Mouse (Mus musculus): ENCODE data around the gene Hhipl1. TPM values are rescaled to one million over a fixed set of nuclear protein-coding genes. Genes with fewer than 3 reads are reported as not detected.

Hhipl1 gene
- polyA plus RNA-seq, 1 experiment = 1.6 TPM

GRCm38 (mm10) chr12:108275508-108275890 is 30.6 kb upstream of the Hhipl1 start:
- Histone ChIP-seq H3K79me2 (ENCODE audit: control insufficient read depth, insufficient read depth) (no peaks in the 10 kb centered on the region), H3ac (ENCODE audit: control insufficient read depth, insufficient read length, low read depth) (peak overlapping the region; percentile 63), H3K79me3 (ENCODE audit: low read depth) (peaks cover 4% of the 10 kb centered on the region), H3K36me3 (ENCODE audit: control insufficient read depth, insufficient read depth) (no peaks in the 10 kb centered on the region), H3K27me3 (ENCODE audit: control insufficient read depth, insufficient read depth, insufficient read length) (no peaks in the 10 kb centered on the region), H3K4me3 (ENCODE audit: insufficient read depth, poor library complexity, severe bottlenecking) (peak overlapping the region; percentile 43)
- TF ChIP-seq CEBPB (IDR thresholded peaks at IDR 0.05; ENCODE audit: low read depth) (no peak), MYOG (IDR thresholded peaks at IDR 0.05; ENCODE audit: control insufficient read depth, extremely low read depth, insufficient read length) (no peak), MAX (IDR thresholded peaks at IDR 0.05) (no peak), CTCF (IDR thresholded peaks at IDR 0.05; ENCODE audit: control insufficient read depth, insufficient read depth, insufficient read length) (no peak), USF1 (IDR thresholded peaks at IDR 0.05; ENCODE audit: low read depth) (no peak), FOSL1 (IDR thresholded peaks at IDR 0.05; ENCODE audit: insufficient read depth, low read length, poor library complexity, severe bottlenecking) (no peak), MYOD1 (IDR thresholded peaks at IDR 0.05; ENCODE audit: control insufficient read depth, insufficient read length, low read depth) (no peak)

GRCm38 (mm10) chr12:108275920-108276822 is 29.9 kb upstream of the Hhipl1 start:
- no peaks in the 10 kb centered on the region for H3K36me3 ChIP-seq (ENCODE audit: control insufficient read depth, insufficient read depth)
- H3K79me3 ChIP-seq (ENCODE audit: low read depth) = peaks cover 2% of the 10 kb centered on the region
- no peaks in the 10 kb centered on the region for H3K27me3 ChIP-seq (ENCODE audit: control insufficient read depth, insufficient read depth, insufficient read length)
- H3K4me3 ChIP-seq (ENCODE audit: insufficient read depth, poor library complexity, severe bottlenecking) = peak overlapping the region; percentile 43
- H3K79me2 ChIP-seq (ENCODE audit: control insufficient read depth, insufficient read depth) = no peaks in the 10 kb centered on the region
- TF ChIP-seq CEBPB (IDR thresholded peaks at IDR 0.05; ENCODE audit: low read depth) = no peak
- no peak for TF ChIP-seq USF1 (IDR thresholded peaks at IDR 0.05; ENCODE audit: low read depth)
- no peak for TF ChIP-seq MYOG (IDR thresholded peaks at IDR 0.05; ENCODE audit: control insufficient read depth, extremely low read depth, insufficient read length)
- no peak for TF ChIP-seq CTCF (IDR thresholded peaks at IDR 0.05; ENCODE audit: control insufficient read depth, insufficient read depth, insufficient read length)
- TF ChIP-seq MAX (IDR thresholded peaks at IDR 0.05) = no peak
- no peak for TF ChIP-seq FOSL1 (IDR thresholded peaks at IDR 0.05; ENCODE audit: insufficient read depth, low read length, poor library complexity, severe bottlenecking)
- no peak for TF ChIP-seq MYOD1 (IDR thresholded peaks at IDR 0.05; ENCODE audit: control insufficient read depth, insufficient read length, low read depth)
- peak overlapping the region; percentile 63 for H3ac ChIP-seq (ENCODE audit: control insufficient read depth, insufficient read length, low read depth)

- Histone ChIP-seq H3K27me3 (ENCODE audit: control insufficient read depth, insufficient read depth, insufficient read length) (no peaks in the 10 kb centered on the region), H3K36me3 (ENCODE audit: control insufficient read depth, insufficient read depth) (no peaks in the 10 kb centered on the region)
Observed at GRCm38 (mm10) chr12:108277341-108277841, 28.7 kb upstream of the Hhipl1 start.

GRCm38 (mm10) chr12:108278221-108278918 is 27.7 kb upstream of the Hhipl1 start:
- no peaks in the 10 kb centered on the region for H3K79me3 ChIP-seq (ENCODE audit: low read depth)
- no peak overlapping the region for H3K4me3 ChIP-seq (ENCODE audit: insufficient read depth, poor library complexity, severe bottlenecking)
- no peak for TF ChIP-seq FOSL1 (IDR thresholded peaks at IDR 0.05; ENCODE audit: insufficient read depth, low read length, poor library complexity, severe bottlenecking)
- TF ChIP-seq MAX (IDR thresholded peaks at IDR 0.05) = no peak
- TF ChIP-seq MYOG (IDR thresholded peaks at IDR 0.05; ENCODE audit: control insufficient read depth, extremely low read depth, insufficient read length) = no peak
- no peak for TF ChIP-seq MYOD1 (IDR thresholded peaks at IDR 0.05; ENCODE audit: control insufficient read depth, insufficient read length, low read depth)
- TF ChIP-seq USF1 (IDR thresholded peaks at IDR 0.05; ENCODE audit: low read depth) = no peak
- TF ChIP-seq CTCF (IDR thresholded peaks at IDR 0.05; ENCODE audit: control insufficient read depth, insufficient read depth, insufficient read length) = no peak
- no peak for TF ChIP-seq CEBPB (IDR thresholded peaks at IDR 0.05; ENCODE audit: low read depth)

More at GRCm38 (mm10) chr12:108277341-108277841, 28.7 kb upstream of the Hhipl1 start:
- Histone ChIP-seq H3K79me3 (ENCODE audit: low read depth) (no peaks in the 10 kb centered on the region), H3K79me2 (ENCODE audit: control insufficient read depth, insufficient read depth) (no peaks in the 10 kb centered on the region), H3K4me3 (ENCODE audit: insufficient read depth, poor library complexity, severe bottlenecking) (no peak overlapping the region), H3ac (ENCODE audit: control insufficient read depth, insufficient read length, low read depth) (no peak overlapping the region)
- TF ChIP-seq MYOD1 (IDR thresholded peaks at IDR 0.05; ENCODE audit: control insufficient read depth, insufficient read length, low read depth) (no peak), USF1 (IDR thresholded peaks at IDR 0.05; ENCODE audit: low read depth) (no peak), MAX (IDR thresholded peaks at IDR 0.05) (no peak), CEBPB (IDR thresholded peaks at IDR 0.05; ENCODE audit: low read depth) (no peak)

DNA sequence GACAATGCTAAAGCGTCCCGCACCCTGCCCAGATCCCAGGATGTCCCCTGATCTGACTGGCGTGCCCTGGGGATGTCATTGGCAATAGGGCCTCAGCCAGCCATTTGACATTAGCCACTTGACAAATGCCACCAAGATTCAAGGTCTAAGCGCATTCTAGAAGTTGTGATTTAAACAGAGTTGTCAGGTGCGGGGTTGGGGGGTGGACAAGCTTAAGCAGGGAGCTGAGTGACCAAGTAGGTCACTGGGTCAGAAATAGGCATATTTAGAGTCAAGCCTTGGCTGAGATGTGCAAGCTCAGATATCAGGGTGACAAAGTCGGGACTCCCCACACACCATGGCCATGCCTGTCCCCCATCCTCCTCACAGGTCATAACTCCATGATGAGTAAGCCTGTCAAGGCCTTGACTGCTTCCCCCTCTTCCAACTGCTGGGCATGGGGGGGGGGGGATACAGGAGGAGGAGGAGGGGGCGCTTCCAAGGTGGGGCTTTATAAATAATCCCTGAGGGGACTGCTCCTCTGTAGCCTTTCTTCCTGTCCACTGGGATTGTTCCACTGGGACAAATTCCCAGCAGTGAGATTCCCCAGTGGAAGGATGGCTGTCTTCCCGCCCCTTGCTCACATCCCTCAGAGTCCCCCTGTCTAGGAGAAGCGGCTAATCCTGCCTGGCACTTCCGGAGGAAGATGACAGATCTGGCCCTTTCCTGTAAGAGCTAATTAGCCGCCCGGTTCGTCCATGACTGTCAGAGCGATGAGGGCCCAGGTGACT is 21.4 kb upstream of the Hhipl1 start:
- no peaks in the 10 kb centered on the region for H3K79me2 ChIP-seq (ENCODE audit: control insufficient read depth, insufficient read depth)
- no peak overlapping the region for H3ac ChIP-seq (ENCODE audit: control insufficient read depth, insufficient read length, low read depth)
- no peaks in the 10 kb centered on the region for H3K79me3 ChIP-seq (ENCODE audit: low read depth)
- H3K27me3 ChIP-seq (ENCODE audit: control insufficient read depth, insufficient read depth, insufficient read length) = peaks cover 3% of the 10 kb centered on the region
- no peak overlapping the region for H3K4me3 ChIP-seq (ENCODE audit: insufficient read depth, poor library complexity, severe bottlenecking)
- TF ChIP-seq USF1 (IDR thresholded peaks at IDR 0.05; ENCODE audit: low read depth) (no peak), CTCF (IDR thresholded peaks at IDR 0.05; ENCODE audit: control insufficient read depth, insufficient read depth, insufficient read length) (no peak), CEBPB (IDR thresholded peaks at IDR 0.05; ENCODE audit: low read depth) (no peak), MYOG (IDR thresholded peaks at IDR 0.05; ENCODE audit: control insufficient read depth, extremely low read depth, insufficient read length) (no peak), FOSL1 (IDR thresholded peaks at IDR 0.05; ENCODE audit: insufficient read depth, low read length, poor library complexity, severe bottlenecking) (no peak), MAX (IDR thresholded peaks at IDR 0.05) (no peak), MYOD1 (IDR thresholded peaks at IDR 0.05; ENCODE audit: control insufficient read depth, insufficient read length, low read depth) (no peak)
- no peaks in the 10 kb centered on the region for H3K36me3 ChIP-seq (ENCODE audit: control insufficient read depth, insufficient read depth)

More at GRCm38 (mm10) chr12:108278221-108278918, 27.7 kb upstream of the Hhipl1 start:
- no peaks in the 10 kb centered on the region for H3K36me3 ChIP-seq (ENCODE audit: control insufficient read depth, insufficient read depth)
- no peaks in the 10 kb centered on the region for H3K79me2 ChIP-seq (ENCODE audit: control insufficient read depth, insufficient read depth)
- no peak overlapping the region for H3ac ChIP-seq (ENCODE audit: control insufficient read depth, insufficient read length, low read depth)
- no peaks in the 10 kb centered on the region for H3K27me3 ChIP-seq (ENCODE audit: control insufficient read depth, insufficient read depth, insufficient read length)
